Mouse (Mus musculus) retina, postnatal 1 day (tissue): ENCODE results near the gene Tubgcp6.

Experiments
- DNase-seq: peaks from one replicate; pipeline ENCODE4 v3.0.0-alpha.2; 2012

The Tubgcp6 gene

GRCm38 (mm10) chr15:89100823-89101222, 22.1 kb downstream of the Tubgcp6 start:
- no peak for DNase-seq

GRCm38 (mm10) chr15:89098616-89099015, 24.3 kb downstream of the Tubgcp6 start:
- no peak for DNase-seq

GRCm38 (mm10) chr15:89097450-89097849, 25.5 kb downstream of the Tubgcp6 start:
- no peak for DNase-seq

GRCm38 (mm10) chr15:89092181-89092580, 30.7 kb downstream of the Tubgcp6 start:
- no peak for DNase-seq

- DNase-seq = no peak
Measured at GRCm38 (mm10) chr15:89090662-89091061, 32.2 kb downstream of the Tubgcp6 start.

GRCm38 (mm10) chr15:89089248-89090051, 33.5 kb downstream of the Tubgcp6 start:
- no peak for DNase-seq

GRCm38 (mm10) chr15:89088607-89089247, 34.2 kb downstream of the Tubgcp6 start, which contains the start of gene Selenoo:
Gene Selenoo, plus strand, starts transcription at chr15:89089084.
- peak; percentile 95 for DNase-seq

- no peak for DNase-seq
Measured at GRCm38 (mm10) chr15:89084826-89085225, 38.1 kb downstream of the Tubgcp6 start.

- DNase-seq = no peak
Measured at GRCm38 (mm10) chr15:89083906-89084305, 39.0 kb downstream of the Tubgcp6 start.

GRCm38 (mm10) chr15:89078208-89078836, 44.6 kb downstream of the Tubgcp6 start:
- no peak for DNase-seq

- DNase-seq = peak; percentile 64
Measured at GRCm38 (mm10) chr15:89076156-89076731, 46.7 kb downstream of the Tubgcp6 start.

GRCm38 (mm10) chr15:89075478-89076147, 47.3 kb downstream of the Tubgcp6 start:
- DNase-seq = peak; percentile 94

GRCm38 (mm10) chr15:89074613-89075477, 48.1 kb downstream of the Tubgcp6 start, which contains the start of gene Trabd:
Gene Trabd, plus strand, starts transcription at chr15:89075124.
- DNase-seq = no peak

- DNase-seq = no peak
Measured at GRCm38 (mm10) chr15:89073993-89074603, 48.8 kb downstream of the Tubgcp6 start.

GRCm38 (mm10) chr15:89070606-89071005, 52.3 kb downstream of the Tubgcp6 start:
- DNase-seq = no peak

- no peak for DNase-seq
Measured at GRCm38 (mm10) chr15:89069336-89069840, 53.5 kb downstream of the Tubgcp6 start.

- DNase-seq = no peak
Measured at GRCm38 (mm10) chr15:89068226-89068625, 54.7 kb downstream of the Tubgcp6 start.

GRCm38 (mm10) chr15:89067609-89068008, 55.3 kb downstream of the Tubgcp6 start:
- no peak for DNase-seq

GRCm38 (mm10) chr15:89064891-89065290, 58.0 kb downstream of the Tubgcp6 start:
- no peak for DNase-seq

- no peak for DNase-seq
Measured at GRCm38 (mm10) chr15:89063536-89063935, 59.4 kb downstream of the Tubgcp6 start.

GRCm38 (mm10) chr15:89063001-89063400, 59.9 kb downstream of the Tubgcp6 start:
- DNase-seq = no peak
